Mouse (Mus musculus): Measurements from ENCODE around the gene Slc22a2. TPM values are rescaled to one million over a fixed set of nuclear protein-coding genes. Genes with fewer than 3 reads are reported as not detected.

Slc22a2 gene
- polyA plus RNA-seq, 1 experiment from 2014 or later, result 1.2 TPM

- ATAC-seq, result no peak
These were observed 55.7 kb downstream of the Slc22a2 start for GRCm38 (mm10) chr17:12639585-12639984.

GRCm38 (mm10) chr17:12641087-12641486 is 57.2 kb downstream of the Slc22a2 start:
- H3K4me2 ChIP-seq (replicated peaks), result no peak overlapping the region
- no peak for ATAC-seq
- no peak overlapping the region for H3K9ac ChIP-seq (replicated peaks)
- no peaks in the 10 kb centered on the region; the same call in 1 of the 2 replicates for H3K9me3 ChIP-seq
- no peak overlapping the region for H3K4me3 ChIP-seq (replicated peaks)
- H3K4me1 ChIP-seq (replicated peaks), result no peaks in the 10 kb centered on the region
- WGBS, result 76% methylated on average over 4 of the region's 4 CpGs
- no peaks in the 10 kb centered on the region for H3K36me3 ChIP-seq
- H3K27me3 ChIP-seq, result no peaks in the 10 kb centered on the region
- H3K27ac ChIP-seq, result no peak overlapping the region

More at GRCm38 (mm10) chr17:12639585-12639984, 55.7 kb downstream of the Slc22a2 start:
- WGBS, result 95% methylated on average over 3 of the region's 3 CpGs
- Histone ChIP-seq H3K9me3 (no peaks in the 10 kb centered on the region; the same call in 1 of the 2 replicates), H3K36me3 (no peaks in the 10 kb centered on the region), H3K4me1 (replicated peaks) (no peaks in the 10 kb centered on the region), H3K27ac (no peak overlapping the region), H3K9ac (replicated peaks) (no peak overlapping the region), H3K4me3 (replicated peaks) (no peak overlapping the region), H3K27me3 (peaks cover 3% of the 10 kb centered on the region), H3K4me2 (replicated peaks) (no peak overlapping the region)

DNA sequence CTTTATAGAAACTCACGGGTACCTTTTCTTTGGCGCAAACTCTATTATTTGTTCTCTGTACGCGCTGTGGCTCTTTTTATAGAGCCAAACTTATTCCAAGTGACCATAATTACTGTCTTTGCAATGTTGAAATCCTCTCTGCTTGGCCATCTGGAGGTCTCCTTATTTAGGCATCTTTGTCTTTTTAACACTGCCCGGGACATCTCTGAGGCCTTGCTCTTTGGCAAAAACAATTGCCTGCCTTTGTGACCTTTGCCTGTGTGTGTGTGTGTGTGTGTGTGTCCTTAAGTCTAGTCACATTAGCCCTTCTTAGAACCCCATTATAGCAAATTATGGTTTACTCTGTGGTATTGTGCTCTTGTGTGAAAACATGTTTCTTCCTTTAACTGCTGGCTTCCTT is 61.5 kb downstream of the Slc22a2 start:
- Histone ChIP-seq H3K36me3 (no peaks in the 10 kb centered on the region), H3K4me2 (replicated peaks) (no peak overlapping the region), H3K27me3 (no peaks in the 10 kb centered on the region), H3K9me3 (no peaks in the 10 kb centered on the region), H3K27ac (no peak overlapping the region), H3K4me1 (replicated peaks) (no peaks in the 10 kb centered on the region), H3K4me3 (replicated peaks) (no peak overlapping the region), H3K9ac (replicated peaks) (no peak overlapping the region)
- WGBS, result 75% methylated on average over 5 of the region's 5 CpGs
- no peak for ATAC-seq

- no peak for ATAC-seq
- Histone ChIP-seq H3K9ac (replicated peaks) (no peak overlapping the region), H3K36me3 (no peaks in the 10 kb centered on the region), H3K9me3 (no peaks in the 10 kb centered on the region), H3K27me3 (no peaks in the 10 kb centered on the region), H3K27ac (no peak overlapping the region), H3K4me2 (replicated peaks) (no peak overlapping the region), H3K4me1 (replicated peaks) (no peaks in the 10 kb centered on the region), H3K4me3 (replicated peaks) (no peak overlapping the region)
- 93% methylated on average over 11 of the region's 11 CpGs for WGBS
These were observed 68.7 kb downstream of the Slc22a2 start for GRCm38 (mm10) chr17:12652604-12653003.

DNA sequence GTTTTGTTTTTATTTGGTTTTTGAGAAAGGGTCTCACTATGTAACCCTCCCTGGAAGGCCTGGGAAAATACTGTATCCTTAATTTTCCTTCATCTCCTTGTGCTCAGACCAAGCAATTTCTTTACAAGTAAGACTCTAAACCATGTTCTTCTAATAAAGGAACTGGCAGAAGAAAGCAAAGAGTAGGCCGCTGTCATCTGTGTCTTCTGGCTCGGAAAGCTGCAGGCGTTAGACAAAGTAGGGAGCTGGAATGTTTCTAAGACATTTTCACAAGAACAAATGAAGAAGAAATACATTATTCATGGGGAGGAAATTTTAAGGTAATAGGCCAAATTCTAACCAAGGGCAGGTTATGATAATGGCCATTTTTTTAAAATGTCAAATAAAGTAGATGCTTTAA is 70.1 kb downstream of the Slc22a2 start:
- no peak overlapping the region for H3K27ac ChIP-seq
- H3K36me3 ChIP-seq, result no peaks in the 10 kb centered on the region
- 64% methylated on average over 3 of the region's 3 CpGs for WGBS
- no peaks in the 10 kb centered on the region for H3K27me3 ChIP-seq
- no peak overlapping the region for H3K4me3 ChIP-seq (replicated peaks)
- no peak for ATAC-seq
- no peaks in the 10 kb centered on the region for H3K9me3 ChIP-seq
- H3K4me2 ChIP-seq (replicated peaks), result no peak overlapping the region
- no peak overlapping the region for H3K9ac ChIP-seq (replicated peaks)
- no peaks in the 10 kb centered on the region for H3K4me1 ChIP-seq (replicated peaks)

- Histone ChIP-seq H3K9ac (replicated peaks) (no peak overlapping the region), H3K4me1 (replicated peaks) (no peaks in the 10 kb centered on the region), H3K4me2 (replicated peaks) (no peak overlapping the region), H3K36me3 (no peaks in the 10 kb centered on the region), H3K4me3 (replicated peaks) (no peak overlapping the region), H3K9me3 (no peaks in the 10 kb centered on the region), H3K27ac (no peak overlapping the region), H3K27me3 (no peaks in the 10 kb centered on the region)
- no peak for ATAC-seq
- 86% methylated on average over 7 of the region's 7 CpGs for WGBS
These were observed 71.9 kb downstream of the Slc22a2 start for GRCm38 (mm10) chr17:12655826-12656225.

GRCm38 (mm10) chr17:12658784-12659183 is 74.9 kb downstream of the Slc22a2 start:
- WGBS, result 84% methylated on average over 7 of the region's 7 CpGs
- H3K4me2 ChIP-seq (replicated peaks), result no peak overlapping the region
- no peak for ATAC-seq
- no peak overlapping the region for H3K4me3 ChIP-seq (replicated peaks)
- H3K36me3 ChIP-seq, result no peaks in the 10 kb centered on the region
- H3K9me3 ChIP-seq, result no peaks in the 10 kb centered on the region
- no peak overlapping the region for H3K9ac ChIP-seq (replicated peaks)
- no peak overlapping the region for H3K27ac ChIP-seq
- H3K27me3 ChIP-seq, result no peaks in the 10 kb centered on the region
- no peaks in the 10 kb centered on the region for H3K4me1 ChIP-seq (replicated peaks)

GRCm38 (mm10) chr17:12659233-12659632 is 75.3 kb downstream of the Slc22a2 start:
- no peak overlapping the region for H3K4me3 ChIP-seq (replicated peaks)
- no peak overlapping the region for H3K27ac ChIP-seq
- no peaks in the 10 kb centered on the region for H3K9me3 ChIP-seq
- H3K9ac ChIP-seq (replicated peaks), result no peak overlapping the region
- no peaks in the 10 kb centered on the region for H3K27me3 ChIP-seq
- 94% methylated on average over 10 of the region's 10 CpGs for WGBS
- no peak for ATAC-seq
- H3K36me3 ChIP-seq, result no peaks in the 10 kb centered on the region
- H3K4me1 ChIP-seq (replicated peaks), result no peaks in the 10 kb centered on the region
- no peak overlapping the region for H3K4me2 ChIP-seq (replicated peaks)

GRCm38 (mm10) chr17:12660572-12661260 is 76.8 kb downstream of the Slc22a2 start:
- Histone ChIP-seq H3K27me3 (no peaks in the 10 kb centered on the region), H3K4me1 (replicated peaks) (no peaks in the 10 kb centered on the region), H3K4me3 (replicated peaks) (no peak overlapping the region), H3K9me3 (no peaks in the 10 kb centered on the region), H3K9ac (replicated peaks) (no peak overlapping the region), H3K36me3 (no peaks in the 10 kb centered on the region), H3K4me2 (replicated peaks) (no peak overlapping the region), H3K27ac (no peak overlapping the region)
- peak; percentile 57; the same call in 1 of the 2 replicates for ATAC-seq
- WGBS, result 76% methylated on average over 13 of the region's 13 CpGs

DNA sequence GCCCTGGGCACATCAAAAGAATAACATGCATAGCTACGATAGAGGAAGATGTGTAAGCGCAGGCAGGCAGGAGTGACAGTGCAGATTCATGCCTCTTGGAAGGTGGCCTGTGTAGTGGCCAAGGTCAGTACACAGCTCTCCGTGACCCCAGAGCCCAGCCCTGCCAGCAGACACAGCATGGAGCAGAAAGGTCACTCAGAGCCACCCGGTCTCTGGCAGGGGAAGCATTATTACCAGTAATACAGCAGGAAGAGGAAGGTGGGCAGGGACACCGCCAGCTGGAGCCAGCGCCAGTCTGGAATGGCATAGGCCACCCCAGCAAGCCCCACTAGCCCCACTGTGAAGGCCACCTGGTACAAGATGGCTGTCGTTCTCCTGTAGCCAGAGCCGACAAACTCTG is 80.2 kb downstream of the Slc22a2 start:
- 74% methylated on average over 8 of the region's 8 CpGs for WGBS
- no peak overlapping the region for H3K4me3 ChIP-seq (replicated peaks)
- no peak overlapping the region for H3K27ac ChIP-seq
- no peaks in the 10 kb centered on the region for H3K36me3 ChIP-seq
- no peaks in the 10 kb centered on the region for H3K9me3 ChIP-seq
- H3K4me1 ChIP-seq (replicated peaks), result no peaks in the 10 kb centered on the region
- no peak overlapping the region for H3K4me2 ChIP-seq (replicated peaks)
- 0 out of 2 replicates have a peak overlapping the region, but pooled peaks have one; percentile 32 for H3K9ac ChIP-seq (replicated peaks)
- no peak for ATAC-seq
- H3K27me3 ChIP-seq, result no peaks in the 10 kb centered on the region

DNA sequence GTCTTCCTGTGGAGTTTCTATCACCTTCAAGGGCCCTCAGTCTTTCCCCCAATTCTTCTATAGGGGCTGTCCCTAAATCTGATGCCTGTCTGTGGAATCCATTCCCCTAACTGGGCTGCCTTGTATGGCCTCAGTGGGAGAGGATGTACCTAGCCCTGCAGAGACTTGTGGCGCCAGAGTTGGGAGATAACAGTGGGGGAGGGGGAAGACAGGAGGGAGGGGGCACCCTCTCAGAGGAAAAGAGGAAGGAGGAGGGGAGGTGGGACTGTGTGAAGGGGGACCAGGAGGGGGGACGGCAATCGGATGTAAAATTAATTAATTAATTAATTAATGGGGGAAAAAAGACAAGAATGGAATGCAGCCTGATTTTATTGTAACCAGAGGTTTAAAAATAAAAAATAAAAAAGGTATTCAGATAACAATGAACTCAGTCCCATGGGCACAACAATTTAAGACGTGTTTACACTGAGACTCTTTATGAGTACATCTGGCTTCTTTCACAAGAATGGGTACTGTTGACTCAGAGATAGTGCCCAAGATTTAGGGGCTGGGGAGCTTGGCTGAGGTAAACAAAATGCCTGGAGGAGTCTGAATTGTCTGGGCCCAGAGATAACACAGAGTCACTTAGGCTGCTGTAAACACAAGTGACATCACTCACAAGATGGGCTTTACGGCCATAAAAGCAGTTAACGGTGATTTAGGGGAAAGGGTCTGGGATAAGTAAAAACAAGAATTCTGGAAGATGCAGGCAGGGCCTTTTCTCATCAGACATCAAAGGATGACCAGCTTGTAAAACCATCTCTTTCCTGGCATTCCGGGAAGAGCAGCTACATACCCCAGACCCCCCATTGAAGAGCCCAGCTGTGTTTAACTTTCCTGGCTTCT is 84.8 kb downstream of the Slc22a2 start:
- Histone ChIP-seq H3K9me3 (no peaks in the 10 kb centered on the region), H3K36me3 (no peaks in the 10 kb centered on the region), H3K27me3 (no peaks in the 10 kb centered on the region), H3K4me2 (replicated peaks) (no peak overlapping the region), H3K9ac (replicated peaks) (no peak overlapping the region), H3K27ac (peak overlapping the region; percentile 19; the same call in 1 of the 2 replicates), H3K4me1 (replicated peaks) (no peaks in the 10 kb centered on the region), H3K4me3 (replicated peaks) (no peak overlapping the region)
- 56% methylated on average over 7 of the region's 7 CpGs for WGBS
- ATAC-seq, result no peak

DNA sequence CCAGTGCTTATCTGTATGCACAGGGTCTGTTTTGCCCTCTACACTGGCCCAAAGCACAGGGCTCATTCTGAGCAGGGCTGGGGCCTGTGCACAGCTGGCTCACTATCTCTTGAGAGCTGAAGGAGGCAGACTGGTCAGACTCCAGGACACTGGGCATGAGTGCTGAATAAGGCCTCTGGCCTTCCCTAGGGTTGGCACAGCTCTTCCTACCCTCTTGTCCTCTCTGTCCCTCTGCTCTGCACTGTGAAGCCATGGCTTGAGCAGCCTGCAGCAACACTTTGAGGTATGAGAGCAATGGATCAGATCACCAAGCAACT is 85.4 kb downstream of the Slc22a2 start:
- Histone ChIP-seq H3K27me3 (no peaks in the 10 kb centered on the region), H3K4me3 (replicated peaks) (no peak overlapping the region), H3K4me2 (replicated peaks) (no peak overlapping the region), H3K36me3 (no peaks in the 10 kb centered on the region), H3K9me3 (no peaks in the 10 kb centered on the region), H3K9ac (replicated peaks) (no peak overlapping the region), H3K4me1 (replicated peaks) (no peaks in the 10 kb centered on the region), H3K27ac (peak overlapping the region; percentile 19; the same call in 1 of the 2 replicates)
- no peak for ATAC-seq

All from midbrain, embryonic 13.5 days (tissue).